Mouse (Mus musculus): ENCODE measurements around the gene Dmp1.

- TF ChIP-seq POLR2A (IDR thresholded peaks at IDR 0.05; ENCODE audit: extremely low read depth, insufficient read depth, low read length) (peak; percentile 34; the same call in 1 of the 2 replicates), CTCF (IDR thresholded peaks at IDR 0.05; ENCODE audit: extremely low read depth, insufficient read depth, low read length) (no peak)
Observed at GRCm38 (mm10) chr5:104173094-104173493, 29.3 kb upstream of the Dmp1 start.

All from cortical plate, adult 2 months (tissue).